Mouse (Mus musculus) brain, adult 2 months (tissue): ENCODE results near the gene Tulp3.
"Not testable (repeated sequence)": the region's sequence is repeated elsewhere in the genome, so short reads cannot be mapped to it uniquely, and the experiment has no call there.

ENCODE experiments used
- DNase-seq: peaks from one replicate; pipeline ENCODE4 v3.0.0; 2011; ENCODE audit warnings: low read depth, low spot score

The Tulp3 gene

GRCm38 (mm10) chr6:128358999-128359398 lies 3.3 kb upstream of the Tulp3 start:
- peak; percentile 65 for DNase-seq

- DNase-seq: peak; percentile 65
These were observed 410 bp downstream of the Tulp3 start for GRCm38 (mm10) chr6:128355201-128355681.

- no peak for DNase-seq
These were observed 1.5 kb downstream of the Tulp3 start for GRCm38 (mm10) chr6:128354140-128354539.

GRCm38 (mm10) chr6:128349711-128350110 lies 5.9 kb downstream of the Tulp3 start:
- DNase-seq: peak; percentile 75

GRCm38 (mm10) chr6:128346782-128347181 lies 8.9 kb downstream of the Tulp3 start:
- DNase-seq: peak; percentile 67

- DNase-seq: no peak
These were observed 10.0 kb downstream of the Tulp3 start for GRCm38 (mm10) chr6:128345623-128346022.

- DNase-seq: no peak
These were observed 13.5 kb downstream of the Tulp3 start for GRCm38 (mm10) chr6:128341956-128342723.

- peak; percentile 26 for DNase-seq
These were observed 16.8 kb downstream of the Tulp3 start for GRCm38 (mm10) chr6:128338876-128339275.

- DNase-seq: no peak
These were observed 18.2 kb downstream of the Tulp3 start for GRCm38 (mm10) chr6:128337467-128337866.

GRCm38 (mm10) chr6:128334397-128335124 lies 21.1 kb downstream of the Tulp3 start:
- peak; percentile 87 for DNase-seq

- DNase-seq: peak; percentile 89
These were observed 37.3 kb downstream of the Tulp3 start for GRCm38 (mm10) chr6:128318317-128318716.

- DNase-seq: no peak
These were observed 40.1 kb downstream of the Tulp3 start for GRCm38 (mm10) chr6:128315597-128315996.

GRCm38 (mm10) chr6:128314796-128315195 lies 40.9 kb downstream of the Tulp3 start:
- DNase-seq: no peak

- peak; percentile 84 for DNase-seq
These were observed 47.3 kb downstream of the Tulp3 start for GRCm38 (mm10) chr6:128308311-128308710.

- no peak for DNase-seq
These were observed 50.9 kb downstream of the Tulp3 start for GRCm38 (mm10) chr6:128304801-128305200.

- DNase-seq: not testable (repeated sequence)
These were observed 53.0 kb downstream of the Tulp3 start for GRCm38 (mm10) chr6:128302640-128303039.

GRCm38 (mm10) chr6:128301891-128302290 lies 53.8 kb downstream of the Tulp3 start:
- no peak for DNase-seq

GRCm38 (mm10) chr6:128301458-128301857 lies 54.2 kb downstream of the Tulp3 start:
- DNase-seq: no peak

- DNase-seq: peak; percentile 60
These were observed 55.3 kb downstream of the Tulp3 start, which contains the start of gene Tead4 for GRCm38 (mm10) chr6:128300134-128301001. Tead4 (minus strand) TSS chr6:128300823.

GRCm38 (mm10) chr6:128299292-128300133 lies 56.1 kb downstream of the Tulp3 start:
- DNase-seq: peak; percentile 43

GRCm38 (mm10) chr6:128298246-128298645 lies 57.4 kb downstream of the Tulp3 start:
- peak; percentile 21 for DNase-seq
